Mouse (Mus musculus) cerebellum, adult 2 months (tissue): Measurements from ENCODE around the gene Eya3.

Source experiments
- CTCF ChIP-seq: fragments of 200-500 bp; IDR thresholded peaks from 2 replicates; pipeline ENCODE4 v1.5.1; 2011; ENCODE audit warnings: low read depth, mild to moderate bottlenecking, control low read depth, low read length, moderate library complexity, borderline replicate concordance; ENCODE audit not compliant: insufficient read depth
- POLR2A ChIP-seq: fragments of 200-500 bp; IDR thresholded peaks from 2 replicates; pipeline ENCODE4 v1.6.1; 2011; ENCODE audit warnings: low read length, control low read depth, borderline replicate concordance; ENCODE audit not compliant: insufficient read depth

DNA sequence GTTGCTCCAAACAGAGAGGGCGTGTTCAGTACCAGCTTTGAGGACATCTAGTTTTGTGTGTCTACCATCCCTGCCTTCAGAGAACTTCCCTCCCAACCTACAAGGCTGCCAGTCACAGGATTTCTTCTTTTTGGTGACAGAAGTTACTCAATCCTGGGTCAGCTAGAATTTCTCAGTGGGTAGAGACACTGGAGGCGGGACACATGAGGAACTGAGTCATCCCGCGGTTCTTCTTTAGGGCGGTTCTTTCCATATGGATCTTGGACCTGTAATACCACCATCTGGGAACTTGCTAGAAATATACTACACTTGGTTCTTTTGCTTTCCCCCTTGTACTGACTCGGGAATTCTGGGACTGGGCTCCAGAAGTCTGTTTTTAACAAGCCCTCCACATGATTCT lies 20.9 kb upstream of the Eya3 start:
- TF ChIP-seq CTCF (no peak), POLR2A (no peak)
